Mouse (Mus musculus) splenic B cell, adult 2 months (primary cell): ENCODE results near the gene Ilf2.

Experiments used
- DNase-seq: peaks from one replicate; pipeline ENCODE4 v3.0.0-alpha.2; 2011; ENCODE audit warnings: low read depth, low spot score
- H3K27me3 ChIP-seq: 2 replicates; pipeline ENCODE4 v1.6.1; 2012; ENCODE audit warnings: mild to moderate bottlenecking, low read length, moderate library complexity, mixed read lengths; ENCODE audit not compliant: control insufficient read depth, poor library complexity, insufficient read depth, severe bottlenecking
- H3K36me3 ChIP-seq: 2 replicates; pipeline ENCODE4 v1.6.1; 2012; ENCODE audit warnings: mild to moderate bottlenecking, low read length, moderate library complexity, mixed read lengths; ENCODE audit not compliant: control insufficient read depth, poor library complexity, insufficient read depth, severe bottlenecking

Ilf2 gene

GRCm38 (mm10) chr3:90475151-90475830, 635 bp upstream of the Ilf2 start:
- no peak for DNase-seq
- Histone ChIP-seq H3K27me3 (no peaks in the 10 kb centered on the region), H3K36me3 (no peaks in the 10 kb centered on the region)

GRCm38 (mm10) chr3:90486998-90487397, 11.1 kb downstream of the Ilf2 start:
- Histone ChIP-seq H3K36me3 (peaks cover 8% of the 10 kb centered on the region), H3K27me3 (no peaks in the 10 kb centered on the region)
- no peak for DNase-seq

- peaks cover 4% of the 10 kb centered on the region; the same call in 1 of the 2 replicates for H3K36me3 ChIP-seq
- H3K27me3 ChIP-seq: no peaks in the 10 kb centered on the region
- DNase-seq: no peak
These were observed 12.7 kb downstream of the Ilf2 start for GRCm38 (mm10) chr3:90488576-90488975.

GRCm38 (mm10) chr3:90490696-90491256, 14.8 kb downstream of the Ilf2 start, which contains the start of gene Snapin:
TSS of gene Snapin (minus strand) at chr3:90491033.
- H3K27me3 ChIP-seq: no peaks in the 10 kb centered on the region
- peak; percentile 97 for DNase-seq

GRCm38 (mm10) chr3:90491350-90491749, 15.4 kb downstream of the Ilf2 start:
- DNase-seq: peak; percentile 71
- no peaks in the 10 kb centered on the region for H3K27me3 ChIP-seq
- peaks cover 4% of the 10 kb centered on the region; the same call in 1 of the 2 replicates for H3K36me3 ChIP-seq

More at GRCm38 (mm10) chr3:90490696-90491256, 14.8 kb downstream of the Ilf2 start, which contains the start of gene Snapin:
- H3K36me3 ChIP-seq: peaks cover 4% of the 10 kb centered on the region; the same call in 1 of the 2 replicates

- Histone ChIP-seq H3K36me3 (peaks cover 10% of the 10 kb centered on the region), H3K27me3 (no peaks in the 10 kb centered on the region)
- no peak for DNase-seq
These were observed 18.1 kb downstream of the Ilf2 start for GRCm38 (mm10) chr3:90493831-90494540.

- no peaks in the 10 kb centered on the region for H3K27me3 ChIP-seq
- no peak for DNase-seq
These were observed 20.1 kb downstream of the Ilf2 start for GRCm38 (mm10) chr3:90495850-90496525.

GRCm38 (mm10) chr3:90497597-90497996, 21.7 kb downstream of the Ilf2 start:
- DNase-seq: no peak
- peaks cover 14% of the 10 kb centered on the region for H3K36me3 ChIP-seq
- no peaks in the 10 kb centered on the region for H3K27me3 ChIP-seq

More at GRCm38 (mm10) chr3:90495850-90496525, 20.1 kb downstream of the Ilf2 start:
- H3K36me3 ChIP-seq: peaks cover 11% of the 10 kb centered on the region

GRCm38 (mm10) chr3:90503444-90503843, 27.5 kb downstream of the Ilf2 start:
- no peak for DNase-seq
- Histone ChIP-seq H3K27me3 (no peaks in the 10 kb centered on the region), H3K36me3 (peaks cover 27% of the 10 kb centered on the region)

- Histone ChIP-seq H3K36me3 (peaks cover 24% of the 10 kb centered on the region), H3K27me3 (no peaks in the 10 kb centered on the region)
- DNase-seq: no peak
These were observed 29.3 kb downstream of the Ilf2 start for GRCm38 (mm10) chr3:90505216-90505615.

- DNase-seq: no peak
- Histone ChIP-seq H3K27me3 (no peaks in the 10 kb centered on the region), H3K36me3 (peaks cover 24% of the 10 kb centered on the region)
These were observed 30.4 kb downstream of the Ilf2 start for GRCm38 (mm10) chr3:90506362-90506761.

- DNase-seq: peak; percentile 18
- H3K36me3 ChIP-seq: peaks cover 15% of the 10 kb centered on the region
- H3K27me3 ChIP-seq: no peaks in the 10 kb centered on the region
These were observed 32.5 kb downstream of the Ilf2 start for GRCm38 (mm10) chr3:90508287-90508949.

- peak; percentile 100 for DNase-seq
- peaks cover 14% of the 10 kb centered on the region for H3K36me3 ChIP-seq
- no peaks in the 10 kb centered on the region for H3K27me3 ChIP-seq
These were observed 33.2 kb downstream of the Ilf2 start, which contains the start of gene Chtop for GRCm38 (mm10) chr3:90508950-90509746. TSS of gene Chtop (minus strand) at chr3:90509498.
